Mouse (Mus musculus): Measurements from ENCODE around the gene Bik. TPM values are rescaled to one million over a fixed set of nuclear protein-coding genes. Genes with fewer than 3 reads are reported as not detected.

Gene Bik
- total and polyA plus RNA-seq, 2 experiments from 2014 or later: 0.16 to 1.3 TPM

GRCm38 (mm10) chr15:83541647-83542287 is 15.1 kb downstream of the Bik start:
- no peak overlapping the region for H3K4me2 ChIP-seq (ENCODE audit: low read depth, low read length)
- no peak for TF ChIP-seq CTCF (IDR thresholded peaks at IDR 0.05; ENCODE audit: low read depth)
- H3K27me3 ChIP-seq (ENCODE audit: insufficient read depth, low read length): no peaks in the 10 kb centered on the region
- WGBS: 81% methylated on average over 9 of the region's 9 CpGs
- H3K27ac ChIP-seq: no peak overlapping the region
- H3K9ac ChIP-seq (replicated peaks; ENCODE audit: low read length): no peak overlapping the region
- peaks cover 2% of the 10 kb centered on the region for H3K36me3 ChIP-seq (ENCODE audit: insufficient read depth, low read length)
- no peaks in the 10 kb centered on the region for H3K9me3 ChIP-seq (ENCODE audit: low read length)
- H3K4me3 ChIP-seq (ENCODE audit: low read length): no peak overlapping the region
- ATAC-seq (no peak), DNase-seq (ENCODE audit: low spot score) (no peak)
- no peaks in the 10 kb centered on the region for H3K4me1 ChIP-seq (ENCODE audit: insufficient read depth, low read length)

- no peak for ATAC-seq
- WGBS: 91% methylated on average over 7 of the region's 7 CpGs
- TF ChIP-seq CTCF (IDR thresholded peaks at IDR 0.05; ENCODE audit: low read depth): no peak
These were observed 19.4 kb downstream of the Bik start for GRCm38 (mm10) chr15:83546029-83546428.

GRCm38 (mm10) chr15:83547144-83547543 is 20.5 kb downstream of the Bik start:
- Histone ChIP-seq H3K4me3 (ENCODE audit: low read length) (no peak overlapping the region), H3K27ac (no peak overlapping the region), H3K9me3 (ENCODE audit: low read length) (no peaks in the 10 kb centered on the region), H3K36me3 (ENCODE audit: insufficient read depth, low read length) (peaks cover 33% of the 10 kb centered on the region), H3K4me2 (ENCODE audit: low read depth, low read length) (no peak overlapping the region), H3K9ac (replicated peaks; ENCODE audit: low read length) (no peak overlapping the region), H3K27me3 (ENCODE audit: insufficient read depth, low read length) (no peaks in the 10 kb centered on the region), H3K4me1 (ENCODE audit: insufficient read depth, low read length) (no peaks in the 10 kb centered on the region)
- no peak for TF ChIP-seq CTCF (IDR thresholded peaks at IDR 0.05; ENCODE audit: low read depth)
- DNase-seq (ENCODE audit: low spot score): no peak
- WGBS: 90% methylated on average over 8 of the region's 8 CpGs
- ATAC-seq: no peak

More at GRCm38 (mm10) chr15:83546029-83546428, 19.4 kb downstream of the Bik start:
- H3K9ac ChIP-seq (replicated peaks; ENCODE audit: low read length): no peak overlapping the region
- no peaks in the 10 kb centered on the region for H3K9me3 ChIP-seq (ENCODE audit: low read length)
- H3K27me3 ChIP-seq (ENCODE audit: insufficient read depth, low read length): no peaks in the 10 kb centered on the region
- no peaks in the 10 kb centered on the region for H3K4me1 ChIP-seq (ENCODE audit: insufficient read depth, low read length)
- H3K27ac ChIP-seq: no peak overlapping the region
- H3K4me2 ChIP-seq (ENCODE audit: low read depth, low read length): no peak overlapping the region
- peaks cover 33% of the 10 kb centered on the region for H3K36me3 ChIP-seq (ENCODE audit: insufficient read depth, low read length)
- H3K4me3 ChIP-seq (ENCODE audit: low read length): no peak overlapping the region
- DNase-seq (ENCODE audit: low spot score): no peak

- 92% methylated on average over 2 of the region's 2 CpGs for WGBS
- Histone ChIP-seq H3K9me3 (ENCODE audit: low read length) (no peaks in the 10 kb centered on the region), H3K4me2 (ENCODE audit: low read depth, low read length) (no peak overlapping the region), H3K4me3 (ENCODE audit: low read length) (no peak overlapping the region), H3K27me3 (ENCODE audit: insufficient read depth, low read length) (no peaks in the 10 kb centered on the region), H3K4me1 (ENCODE audit: insufficient read depth, low read length) (peaks cover 3% of the 10 kb centered on the region; the same call in 1 of the 2 replicates), H3K9ac (replicated peaks; ENCODE audit: low read length) (no peak overlapping the region), H3K27ac (no peak overlapping the region), H3K36me3 (ENCODE audit: insufficient read depth, low read length) (peaks cover 33% of the 10 kb centered on the region)
- DNase-seq (ENCODE audit: low spot score) (no peak), ATAC-seq (no peak)
- no peak for TF ChIP-seq CTCF (IDR thresholded peaks at IDR 0.05; ENCODE audit: low read depth)
These were observed 23.5 kb downstream of the Bik start for GRCm38 (mm10) chr15:83550137-83550536.

- H3K9ac ChIP-seq (replicated peaks; ENCODE audit: low read length): no peak overlapping the region
- no peak overlapping the region for H3K27ac ChIP-seq
- no peaks in the 10 kb centered on the region for H3K9me3 ChIP-seq (ENCODE audit: low read length)
- DNase-seq (ENCODE audit: low spot score): peak; percentile 14
- H3K36me3 ChIP-seq (ENCODE audit: insufficient read depth, low read length): peaks cover 17% of the 10 kb centered on the region; the same call in 1 of the 2 replicates
- no peaks in the 10 kb centered on the region for H3K27me3 ChIP-seq (ENCODE audit: insufficient read depth, low read length)
- no peak for ATAC-seq
- H3K4me3 ChIP-seq (ENCODE audit: low read length): no peak overlapping the region
- H3K4me1 ChIP-seq (ENCODE audit: insufficient read depth, low read length): peaks cover 3% of the 10 kb centered on the region; the same call in 1 of the 2 replicates
- peak; percentile 40 for TF ChIP-seq CTCF (IDR thresholded peaks at IDR 0.05; ENCODE audit: low read depth)
- no peak overlapping the region for H3K4me2 ChIP-seq (ENCODE audit: low read depth, low read length)
These were observed 27.2 kb downstream of the Bik start for GRCm38 (mm10) chr15:83553831-83554230.

GRCm38 (mm10) chr15:83555161-83555974 is 28.7 kb downstream of the Bik start:
- Histone ChIP-seq H3K27ac (peak overlapping the region; percentile 96), H3K27me3 (ENCODE audit: insufficient read depth, low read length) (no peaks in the 10 kb centered on the region), H3K36me3 (ENCODE audit: insufficient read depth, low read length) (peaks cover 3% of the 10 kb centered on the region; the same call in 1 of the 2 replicates), H3K9me3 (ENCODE audit: low read length) (no peaks in the 10 kb centered on the region), H3K9ac (replicated peaks; ENCODE audit: low read length) (peak overlapping the region; percentile 92), H3K4me2 (ENCODE audit: low read depth, low read length) (peak overlapping the region; percentile 71), H3K4me3 (ENCODE audit: low read length) (peak overlapping the region; percentile 74), H3K4me1 (ENCODE audit: insufficient read depth, low read length) (peaks cover 3% of the 10 kb centered on the region; the same call in 1 of the 2 replicates)
- TF ChIP-seq CTCF (IDR thresholded peaks at IDR 0.05; ENCODE audit: low read depth): no peak
- DNase-seq (ENCODE audit: low spot score): peak; percentile 95
- ATAC-seq: peak; percentile 91
- under 1% methylated on average over 73 of the region's 74 CpGs for WGBS
